Mouse (Mus musculus): ENCODE results near the gene Hs6st3. TPM values are rescaled to one million over a fixed set of nuclear protein-coding genes. Genes with fewer than 3 reads are reported as not detected.

The Hs6st3 gene
- polyA plus RNA-seq, 1 experiment from 2014 or later = not detected

DNA sequence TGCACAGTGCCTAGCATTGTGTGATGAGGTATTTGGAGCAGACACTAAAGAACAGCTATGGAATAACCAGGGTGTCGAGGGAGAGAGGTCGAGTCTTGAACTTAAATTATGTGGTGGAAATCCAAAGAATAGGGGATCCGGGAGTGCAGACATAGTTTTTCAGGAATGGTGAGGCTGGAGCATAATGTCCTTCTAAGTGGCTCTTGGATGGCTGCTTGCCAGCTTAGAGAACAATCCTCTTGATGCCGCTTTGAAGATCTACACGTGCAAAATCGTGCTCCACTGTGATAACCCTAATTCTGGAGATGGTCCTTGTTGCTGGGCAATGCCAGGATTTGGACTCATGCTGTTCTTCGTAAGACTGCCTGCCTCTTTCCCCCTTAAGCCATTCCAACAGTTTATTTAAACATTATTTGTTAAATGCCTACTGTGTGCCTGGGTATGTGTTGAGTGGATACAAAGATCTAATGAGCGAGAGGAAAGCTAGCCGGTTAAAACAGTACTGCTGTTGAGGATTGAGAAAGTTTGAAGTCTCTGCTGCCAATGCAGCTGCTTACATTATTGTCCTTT is 1.3 kb downstream of the Hs6st3 start:
- no peak overlapping the region for H3K27ac ChIP-seq (ENCODE audit: low read depth)
- H3K36me3 ChIP-seq (replicated peaks; ENCODE audit: insufficient read depth, low read length) = no peaks in the 10 kb centered on the region
- ATAC-seq = no peak
- H3K9ac ChIP-seq (replicated peaks) = no peak overlapping the region
- H3K4me1 ChIP-seq (ENCODE audit: insufficient read depth) = no peaks in the 10 kb centered on the region
- H3K9me3 ChIP-seq (ENCODE audit: low read length) = no peaks in the 10 kb centered on the region
- TF ChIP-seq CTCF (IDR thresholded peaks at IDR 0.05; ENCODE audit: low read depth) = no peak
- peaks cover 46% of the 10 kb centered on the region for H3K27me3 ChIP-seq (ENCODE audit: insufficient read depth, low read length)
- WGBS (ENCODE audit: insufficient replicate concordance) = 42% methylated on average over 9 of the region's 9 CpGs
- no peak overlapping the region for H3K4me3 ChIP-seq (ENCODE audit: low read depth, low read length)
- H3K4me2 ChIP-seq (ENCODE audit: low read depth, low read length) = no peak overlapping the region
- no peak for DNase-seq

DNA sequence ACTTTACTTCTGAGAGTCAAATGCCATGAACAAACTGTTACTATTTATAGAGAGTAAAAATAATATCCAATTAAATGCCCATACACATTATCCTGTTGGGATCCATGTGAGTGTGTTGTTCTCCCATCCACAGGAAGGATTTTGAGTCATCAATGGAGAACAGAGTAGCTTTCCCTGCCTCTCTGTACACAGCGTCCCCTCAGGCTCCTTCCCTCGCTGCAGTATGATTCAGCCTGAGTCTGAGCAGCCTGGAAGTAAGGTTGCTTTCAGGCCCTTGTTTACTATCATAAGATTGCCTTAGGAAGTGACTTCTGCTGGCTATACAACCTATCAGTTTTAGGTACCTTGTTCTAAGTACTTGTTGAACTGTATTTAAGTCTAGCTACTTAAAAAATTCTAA is 14.9 kb downstream of the Hs6st3 start:
- no peak overlapping the region for H3K4me2 ChIP-seq (ENCODE audit: low read depth, low read length)
- TF ChIP-seq CTCF (IDR thresholded peaks at IDR 0.05; ENCODE audit: low read depth) (no peak), EP300 (IDR thresholded peaks at IDR 0.05; ENCODE audit: low read depth) (no peak)
- DNase-seq (no peak), ATAC-seq (no peak)
- peaks cover 6% of the 10 kb centered on the region; the same call in 1 of the 2 replicates for H3K9me3 ChIP-seq (ENCODE audit: low read length)
- no peak overlapping the region for H3K27ac ChIP-seq (ENCODE audit: low read depth)
- 65% methylated on average over 2 of the region's 2 CpGs for WGBS (ENCODE audit: insufficient replicate concordance)
- no peaks in the 10 kb centered on the region for H3K4me1 ChIP-seq (ENCODE audit: insufficient read depth)
- no peaks in the 10 kb centered on the region for H3K36me3 ChIP-seq (replicated peaks; ENCODE audit: insufficient read depth, low read length)
- H3K27me3 ChIP-seq (ENCODE audit: insufficient read depth, low read length) = no peaks in the 10 kb centered on the region
- no peak overlapping the region for H3K4me3 ChIP-seq (ENCODE audit: low read depth, low read length)
- no peak overlapping the region for H3K9ac ChIP-seq (replicated peaks)

DNA sequence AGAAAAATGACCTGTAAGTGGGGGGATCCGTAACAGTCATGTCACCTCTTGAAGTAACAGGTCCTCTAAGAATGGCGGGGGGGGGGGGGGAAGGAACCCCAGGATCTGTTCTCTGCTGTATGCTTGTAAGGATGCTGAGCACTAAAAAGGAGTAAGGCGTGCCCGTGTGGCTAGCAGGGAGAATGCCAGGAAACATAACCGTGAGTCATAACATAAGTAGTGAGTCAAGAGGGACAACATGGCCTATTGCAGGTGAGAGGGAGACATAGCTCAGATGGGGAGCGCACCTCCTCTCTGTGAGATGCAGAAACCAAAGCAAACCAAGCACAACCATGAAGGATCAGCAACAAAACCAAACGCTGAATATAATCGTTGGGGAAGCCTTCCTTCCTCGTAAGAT is 55.8 kb downstream of the Hs6st3 start:
- Histone ChIP-seq H3K27ac (ENCODE audit: low read depth) (no peak overlapping the region), H3K36me3 (replicated peaks; ENCODE audit: insufficient read depth, low read length) (no peaks in the 10 kb centered on the region), H3K27me3 (ENCODE audit: insufficient read depth, low read length) (no peaks in the 10 kb centered on the region), H3K9ac (replicated peaks) (no peak overlapping the region), H3K4me2 (ENCODE audit: low read depth, low read length) (no peak overlapping the region), H3K4me1 (ENCODE audit: insufficient read depth) (no peaks in the 10 kb centered on the region), H3K4me3 (ENCODE audit: low read depth, low read length) (no peak overlapping the region), H3K9me3 (ENCODE audit: low read length) (no peaks in the 10 kb centered on the region)
- 80% methylated on average over 9 of the region's 9 CpGs for WGBS (ENCODE audit: insufficient replicate concordance)
- no peak for DNase-seq
- no peak for TF ChIP-seq CTCF (IDR thresholded peaks at IDR 0.05; ENCODE audit: low read depth)
- no peak for TF ChIP-seq EP300 (IDR thresholded peaks at IDR 0.05; ENCODE audit: low read depth)
- no peak for ATAC-seq

DNA sequence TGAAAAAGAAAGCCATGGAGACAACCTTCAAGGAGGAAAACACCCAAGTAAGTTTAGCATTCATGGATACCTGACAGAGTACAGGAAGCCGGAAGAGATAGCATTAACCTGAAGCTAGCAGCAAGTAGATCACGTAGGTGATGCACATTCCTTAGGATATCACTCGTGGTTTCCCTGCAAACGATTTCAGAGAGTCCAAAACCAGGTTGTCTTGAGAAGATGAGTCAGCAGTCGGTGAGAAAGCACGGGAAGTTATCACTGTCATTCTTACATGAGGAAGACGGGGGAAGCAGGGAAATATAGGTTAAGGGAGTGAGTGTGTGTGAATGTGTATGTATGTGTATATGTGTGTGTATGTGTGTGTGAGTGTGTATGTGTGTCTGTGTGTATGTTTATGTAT is 65.4 kb downstream of the Hs6st3 start:
- Histone ChIP-seq H3K9me3 (ENCODE audit: low read length) (no peaks in the 10 kb centered on the region), H3K27me3 (ENCODE audit: insufficient read depth, low read length) (no peaks in the 10 kb centered on the region), H3K9ac (replicated peaks) (no peak overlapping the region), H3K27ac (ENCODE audit: low read depth) (no peak overlapping the region), H3K4me3 (ENCODE audit: low read depth, low read length) (no peak overlapping the region), H3K36me3 (replicated peaks; ENCODE audit: insufficient read depth, low read length) (no peaks in the 10 kb centered on the region), H3K4me2 (ENCODE audit: low read depth, low read length) (no peak overlapping the region), H3K4me1 (ENCODE audit: insufficient read depth) (no peaks in the 10 kb centered on the region)
- DNase-seq = no peak
- 65% methylated on average over 7 of the region's 7 CpGs for WGBS (ENCODE audit: insufficient replicate concordance)
- TF ChIP-seq CTCF (IDR thresholded peaks at IDR 0.05; ENCODE audit: low read depth) (no peak), EP300 (IDR thresholded peaks at IDR 0.05; ENCODE audit: low read depth) (no peak)
- no peak for ATAC-seq

DNA sequence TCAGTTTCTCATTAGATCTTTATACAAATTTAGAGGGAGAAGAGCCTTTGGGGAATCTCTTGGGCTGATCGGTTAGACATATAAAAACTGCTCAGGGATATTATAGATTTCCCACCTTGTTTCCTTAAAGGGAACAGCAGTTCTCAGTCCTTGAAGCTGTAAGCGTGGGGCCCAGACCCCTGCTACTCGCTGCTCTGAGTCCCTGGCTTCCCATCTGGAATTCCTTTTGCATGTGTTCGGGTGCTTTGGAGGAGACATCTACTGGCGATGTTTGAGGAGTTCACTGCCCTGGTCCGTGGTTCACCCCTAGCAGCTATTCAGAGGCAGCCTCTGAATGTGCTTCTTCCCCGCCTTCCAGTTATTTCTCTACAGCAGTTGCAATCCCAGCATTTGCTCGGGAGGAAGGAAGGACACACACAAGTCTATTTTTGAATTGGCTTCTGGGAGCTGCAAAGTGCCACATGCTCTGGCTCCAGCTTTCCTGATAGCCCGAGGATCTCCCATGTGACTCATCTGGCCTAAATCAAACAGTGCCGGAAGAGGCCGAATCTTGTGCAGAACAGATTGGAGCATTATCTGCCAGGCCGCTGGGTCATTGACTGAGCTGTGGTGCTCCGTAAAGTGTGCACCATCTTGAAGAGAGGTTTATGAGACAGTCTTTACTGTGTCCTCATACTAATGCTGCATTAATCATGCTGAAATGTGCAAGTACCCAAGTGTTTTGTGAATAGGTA is 77.6 kb downstream of the Hs6st3 start:
- H3K4me1 ChIP-seq (ENCODE audit: insufficient read depth) = no peaks in the 10 kb centered on the region
- H3K9me3 ChIP-seq (ENCODE audit: low read length) = no peaks in the 10 kb centered on the region
- H3K9ac ChIP-seq (replicated peaks) = no peak overlapping the region
- H3K4me2 ChIP-seq (ENCODE audit: low read depth, low read length) = no peak overlapping the region
- WGBS (ENCODE audit: insufficient replicate concordance) = 65% methylated on average over 13 of the region's 13 CpGs
- no peak overlapping the region; the same call in 1 of the 2 replicates for H3K27ac ChIP-seq (ENCODE audit: low read depth)
- DNase-seq = no peak
- H3K4me3 ChIP-seq (ENCODE audit: low read depth, low read length) = no peak overlapping the region
- no peaks in the 10 kb centered on the region for H3K36me3 ChIP-seq (replicated peaks; ENCODE audit: insufficient read depth, low read length)
- TF ChIP-seq CTCF (IDR thresholded peaks at IDR 0.05; ENCODE audit: low read depth) = no peak
- no peak for ATAC-seq
- H3K27me3 ChIP-seq (ENCODE audit: insufficient read depth, low read length) = no peaks in the 10 kb centered on the region

DNA sequence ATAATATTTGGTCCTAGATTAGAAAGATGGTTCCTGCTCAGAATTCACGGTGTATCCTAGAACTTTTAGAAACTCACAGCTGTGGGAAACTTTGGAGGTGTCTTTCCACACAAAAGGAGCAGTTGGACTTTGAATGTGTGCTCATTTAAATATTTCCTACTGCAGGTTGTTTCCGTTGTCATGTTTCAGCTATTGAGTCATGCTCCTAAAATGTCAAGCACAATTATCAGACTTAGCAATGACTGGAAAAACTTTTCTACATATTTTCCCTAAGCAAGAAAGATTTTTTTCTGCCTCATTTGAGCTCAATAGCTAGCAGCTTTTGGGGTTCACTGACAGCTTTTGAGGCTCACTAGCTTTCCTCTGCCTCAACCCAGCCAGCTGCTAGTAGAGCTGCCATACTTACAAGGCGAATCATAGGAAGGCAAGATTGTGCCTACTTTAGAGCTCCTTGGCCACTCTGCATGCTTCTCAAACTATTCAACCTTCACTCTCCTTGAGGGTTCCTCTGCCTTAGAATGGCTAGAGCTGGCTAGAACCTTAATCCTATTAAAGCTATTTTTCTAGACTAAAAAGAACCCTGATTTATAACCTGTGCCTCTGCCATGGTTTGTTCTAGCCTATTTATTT is 89.7 kb downstream of the Hs6st3 start:
- Histone ChIP-seq H3K36me3 (replicated peaks; ENCODE audit: insufficient read depth, low read length) (no peaks in the 10 kb centered on the region), H3K9ac (replicated peaks) (no peak overlapping the region), H3K9me3 (ENCODE audit: low read length) (no peaks in the 10 kb centered on the region), H3K4me2 (ENCODE audit: low read depth, low read length) (no peak overlapping the region), H3K27me3 (ENCODE audit: insufficient read depth, low read length) (no peaks in the 10 kb centered on the region), H3K4me3 (ENCODE audit: low read depth, low read length) (no peak overlapping the region), H3K27ac (ENCODE audit: low read depth) (no peak overlapping the region), H3K4me1 (ENCODE audit: insufficient read depth) (no peaks in the 10 kb centered on the region)
- DNase-seq (no peak), ATAC-seq (no peak)
- TF ChIP-seq CTCF (IDR thresholded peaks at IDR 0.05; ENCODE audit: low read depth) (no peak), EP300 (IDR thresholded peaks at IDR 0.05; ENCODE audit: low read depth) (no peak)
- 81% methylated on average over 3 of the region's 3 CpGs for WGBS (ENCODE audit: insufficient replicate concordance)
